Mouse (Mus musculus) heart, embryonic 13.5 days (tissue): Measurements from ENCODE around the gene Fcamr. TPM values are rescaled to one million over a fixed set of nuclear protein-coding genes. Genes with fewer than 3 reads are reported as not detected.

Experiments
- ATAC-seq: fragments of 200-750 bp; cut with Nextera tagmentation; 2 replicates; pipeline ENCODE4 v1.8.0; 2017; ENCODE audit warnings: moderate TSS enrichment; ENCODE audit not compliant: insufficient number of reproducible peaks, low FRiP score, low TSS enrichment; ENCODE audit errors: extremely low read depth
- H3K27ac ChIP-seq: fragments of 300-500 bp; sonication (generic); replicated peaks from 2 replicates; pipeline ENCODE4 v1.5.1; 2015; ENCODE audit warnings: moderate library complexity, mild to moderate bottlenecking, inconsistent platforms
- H3K27me3 ChIP-seq: fragments of 300-500 bp; sonication (generic); replicated peaks from 2 replicates; pipeline ENCODE4 v1.6.1; 2015; ENCODE audit warnings: mild to moderate bottlenecking, inconsistent platforms
- H3K36me3 ChIP-seq: fragments of 300-500 bp; sonication (generic); 2 replicates; pipeline ENCODE4 v1.6.1; 2015; ENCODE audit warnings: mild to moderate bottlenecking, inconsistent platforms
- H3K4me1 ChIP-seq: fragments of 300-500 bp; sonication (generic); 2 replicates; pipeline ENCODE4 v1.6.1; 2015; ENCODE audit warnings: inconsistent platforms
- H3K4me2 ChIP-seq: fragments of 300-500 bp; sonication (generic); 2 replicates; pipeline ENCODE4 v1.6.1; 2015; ENCODE audit warnings: inconsistent platforms, mild to moderate bottlenecking, moderate library complexity
- H3K4me3 ChIP-seq: fragments of 300-500 bp; sonication (generic); 2 replicates; pipeline ENCODE4 v1.5.1; 2015; ENCODE audit warnings: moderate library complexity, mild to moderate bottlenecking, inconsistent platforms
- H3K9ac ChIP-seq: fragments of 300-500 bp; sonication (generic); 2 replicates; pipeline ENCODE4 v1.6.1; 2015; ENCODE audit warnings: inconsistent platforms, mild to moderate bottlenecking, moderate library complexity
- H3K9me3 ChIP-seq: fragments of 300-500 bp; sonication (generic); 2 replicates; pipeline ENCODE4 v1.6.1; 2016; ENCODE audit warnings: inconsistent platforms
- WGBS: fragments of 180-500 bp; shearing (Covaris S2); methylation state at CpG from one replicate; pipeline ENCODE4 v1.1.7; 2015; ENCODE audit warnings: mixed read lengths; 5-methylcytosine and 5-hydroxymethylcytosine counted together
- polyA plus RNA-seq: library from polyadenylated mRNA; unstranded; fragments of >200 nt; fragmentation: Nextera tagmentation; extraction: Ambion mirVana; gene quantifications from 2 replicates; pipeline ENCODE4 v1.2.1, GENCODE M21; 2015

The Fcamr gene
- polyA plus RNA-seq, 1 experiment from 2014 or later: not detected

DNA sequence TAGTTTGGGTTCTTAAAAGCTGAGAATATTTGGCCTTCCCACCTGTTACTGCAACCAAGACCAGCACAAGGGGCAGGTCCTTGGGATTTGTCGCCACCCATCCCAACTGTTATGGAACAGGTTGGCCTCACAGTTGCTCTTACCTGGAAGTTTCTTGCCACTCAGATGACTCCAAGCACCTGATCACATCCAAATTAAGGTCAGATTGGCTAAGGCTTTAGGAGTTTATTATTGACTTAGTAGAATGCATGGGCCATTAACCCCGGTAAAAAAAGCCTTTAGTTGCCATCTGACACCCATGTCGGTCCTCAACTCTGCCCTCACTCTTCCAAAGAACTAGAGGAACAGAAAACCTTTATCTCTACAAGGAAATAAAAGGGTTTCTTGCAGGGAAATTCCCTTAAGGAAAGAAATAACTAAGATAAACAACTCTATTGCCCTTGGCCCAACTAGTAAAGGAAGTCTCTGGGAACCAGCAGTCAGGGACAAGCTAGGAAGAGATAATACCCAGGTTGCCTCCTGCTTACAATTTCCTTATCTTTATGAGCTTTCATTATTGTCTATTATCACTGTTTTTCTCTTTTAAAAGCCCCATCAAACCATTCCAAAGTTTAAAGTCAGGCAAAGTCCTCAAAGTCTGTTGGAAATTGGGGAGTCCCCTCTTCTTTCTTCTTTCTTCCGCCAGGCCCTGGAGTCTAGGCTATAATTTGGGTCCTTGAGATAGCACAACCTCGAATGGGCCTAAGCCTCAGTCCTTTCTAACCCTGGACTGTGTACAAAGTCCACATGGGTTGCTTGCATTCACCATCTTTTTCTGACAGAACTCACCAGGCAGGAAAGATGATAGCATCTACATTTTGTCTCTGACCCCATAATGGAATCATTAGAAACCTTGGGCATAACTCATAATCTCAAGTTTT lies 31.8 kb downstream of the Fcamr start:
- H3K27me3 ChIP-seq: peaks cover 7% of the 10 kb centered on the region
- no peak overlapping the region for H3K9ac ChIP-seq
- H3K4me1 ChIP-seq: peaks cover 32% of the 10 kb centered on the region
- 71% methylated on average over 5 of the region's 5 CpGs for WGBS
- H3K4me3 ChIP-seq: no peak overlapping the region
- no peak for ATAC-seq
- H3K27ac ChIP-seq: no peak overlapping the region
- no peak overlapping the region for H3K4me2 ChIP-seq
- no peaks in the 10 kb centered on the region for H3K9me3 ChIP-seq
- H3K36me3 ChIP-seq: no peaks in the 10 kb centered on the region

- Histone ChIP-seq H3K4me2 (no peak overlapping the region), H3K4me3 (no peak overlapping the region), H3K4me1 (peaks cover 22% of the 10 kb centered on the region), H3K9ac (no peak overlapping the region), H3K27me3 (peaks cover 5% of the 10 kb centered on the region; the same call in 1 of the 2 replicates), H3K27ac (no peak overlapping the region), H3K9me3 (no peaks in the 10 kb centered on the region), H3K36me3 (no peaks in the 10 kb centered on the region)
- ATAC-seq: no peak
- 83% methylated on average over 6 of the region's 6 CpGs for WGBS
Observed at GRCm38 (mm10) chr1:130835161-130835936, 34.6 kb downstream of the Fcamr start.

- peaks cover 5% of the 10 kb centered on the region; the same call in 1 of the 2 replicates for H3K27me3 ChIP-seq
- no peak overlapping the region for H3K4me3 ChIP-seq
- H3K4me1 ChIP-seq: peaks cover 5% of the 10 kb centered on the region
- H3K9ac ChIP-seq: no peak overlapping the region
- H3K4me2 ChIP-seq: no peak overlapping the region
- H3K27ac ChIP-seq: no peak overlapping the region
- 45% methylated on average over 6 of the region's 6 CpGs for WGBS
- ATAC-seq: no peak
- no peaks in the 10 kb centered on the region for H3K9me3 ChIP-seq
- H3K36me3 ChIP-seq: no peaks in the 10 kb centered on the region
Observed at GRCm38 (mm10) chr1:130838288-130838687, 37.6 kb downstream of the Fcamr start.

DNA sequence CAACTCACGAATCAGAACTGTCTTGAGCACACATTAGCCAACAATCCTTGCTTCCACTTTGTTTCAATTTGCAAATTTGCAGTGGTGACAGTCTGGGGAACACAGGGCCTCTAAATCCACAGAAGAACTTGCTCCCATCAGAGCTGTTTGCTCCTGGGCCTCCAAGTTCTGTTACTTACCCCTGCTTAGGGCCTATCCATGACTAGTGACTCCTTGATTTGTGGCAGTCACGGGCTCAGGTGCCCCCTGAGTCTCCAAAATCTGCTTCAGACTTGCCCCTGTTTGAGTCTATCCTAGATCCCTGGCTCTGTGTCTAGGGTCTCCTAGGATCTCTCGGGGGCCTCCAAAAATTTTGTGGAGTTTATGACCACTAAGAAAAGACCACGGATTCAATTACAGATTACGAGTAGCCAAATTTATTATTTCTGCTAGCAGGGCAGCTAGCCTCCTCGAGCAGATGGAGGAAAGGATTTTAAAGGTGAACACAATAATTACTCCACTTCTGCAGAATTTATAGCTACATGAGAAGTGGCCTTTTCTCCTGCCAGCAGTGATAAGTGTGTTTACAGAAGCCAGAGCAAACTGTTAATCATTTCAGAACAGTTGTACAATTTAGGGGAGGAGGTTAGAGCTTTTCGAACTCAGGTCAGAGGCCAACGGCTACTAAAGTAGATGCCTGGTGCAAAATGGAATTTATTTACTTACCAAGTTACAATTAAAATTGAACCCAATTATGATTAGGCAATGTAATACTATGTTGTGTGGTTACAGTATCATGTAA lies 40.1 kb downstream of the Fcamr start:
- H3K4me2 ChIP-seq: no peak overlapping the region
- H3K27ac ChIP-seq: no peak overlapping the region
- no peaks in the 10 kb centered on the region for H3K4me1 ChIP-seq
- H3K4me3 ChIP-seq: no peak overlapping the region
- H3K27me3 ChIP-seq: peaks cover 3% of the 10 kb centered on the region; the same call in 1 of the 2 replicates
- no peak for ATAC-seq
- WGBS: 72% methylated on average over 8 of the region's 8 CpGs
- no peak overlapping the region for H3K9ac ChIP-seq
- H3K36me3 ChIP-seq: no peaks in the 10 kb centered on the region
- H3K9me3 ChIP-seq: no peaks in the 10 kb centered on the region

GRCm38 (mm10) chr1:130841621-130842020 lies 40.9 kb downstream of the Fcamr start:
- Histone ChIP-seq H3K4me3 (no peak overlapping the region), H3K36me3 (no peaks in the 10 kb centered on the region), H3K4me2 (no peak overlapping the region), H3K27ac (no peak overlapping the region), H3K27me3 (no peaks in the 10 kb centered on the region; the same call in 1 of the 2 replicates), H3K9ac (no peak overlapping the region), H3K9me3 (no peaks in the 10 kb centered on the region), H3K4me1 (no peaks in the 10 kb centered on the region)
- no peak for ATAC-seq
- WGBS: 78% methylated on average over 7 of the region's 7 CpGs

DNA sequence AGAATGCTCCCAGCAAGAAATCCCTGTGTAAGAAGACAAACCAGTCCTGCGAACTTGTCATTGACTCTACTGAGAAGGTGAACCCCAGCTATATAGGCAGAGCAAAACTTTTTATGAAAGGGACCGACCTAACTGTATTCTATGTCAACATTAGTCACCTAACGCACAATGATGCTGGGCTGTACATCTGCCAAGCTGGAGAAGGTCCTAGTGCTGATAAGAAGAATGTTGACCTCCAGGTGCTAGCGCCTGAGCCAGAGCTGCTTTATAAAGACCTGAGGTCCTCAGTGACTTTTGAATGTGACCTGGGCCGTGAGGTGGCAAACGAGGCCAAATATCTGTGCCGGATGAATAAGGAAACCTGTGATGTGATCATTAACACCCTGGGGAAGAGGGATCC lies 43.8 kb downstream of the Fcamr start:
- WGBS: 80% methylated on average over 7 of the region's 7 CpGs
- no peaks in the 10 kb centered on the region for H3K4me1 ChIP-seq
- no peak for ATAC-seq
- no peaks in the 10 kb centered on the region for H3K36me3 ChIP-seq
- H3K9me3 ChIP-seq: no peaks in the 10 kb centered on the region
- no peak overlapping the region for H3K4me3 ChIP-seq
- H3K9ac ChIP-seq: no peak overlapping the region
- no peak overlapping the region for H3K27ac ChIP-seq
- no peak overlapping the region for H3K4me2 ChIP-seq
- H3K27me3 ChIP-seq: 0 out of 2 replicates have a peak, but pooled peaks cover 5% of the 10 kb centered on the region

- Histone ChIP-seq H3K27ac (no peak overlapping the region), H3K36me3 (no peaks in the 10 kb centered on the region), H3K9me3 (no peaks in the 10 kb centered on the region), H3K4me3 (no peak overlapping the region), H3K4me1 (peaks cover 7% of the 10 kb centered on the region; the same call in 1 of the 2 replicates), H3K4me2 (no peak overlapping the region), H3K27me3 (0 out of 2 replicates have a peak, but pooled peaks cover 5% of the 10 kb centered on the region), H3K9ac (no peak overlapping the region)
- ATAC-seq: no peak
- WGBS: 87% methylated on average over 10 of the region's 10 CpGs
Observed at GRCm38 (mm10) chr1:130849530-130850214, 49.0 kb downstream of the Fcamr start.

DNA sequence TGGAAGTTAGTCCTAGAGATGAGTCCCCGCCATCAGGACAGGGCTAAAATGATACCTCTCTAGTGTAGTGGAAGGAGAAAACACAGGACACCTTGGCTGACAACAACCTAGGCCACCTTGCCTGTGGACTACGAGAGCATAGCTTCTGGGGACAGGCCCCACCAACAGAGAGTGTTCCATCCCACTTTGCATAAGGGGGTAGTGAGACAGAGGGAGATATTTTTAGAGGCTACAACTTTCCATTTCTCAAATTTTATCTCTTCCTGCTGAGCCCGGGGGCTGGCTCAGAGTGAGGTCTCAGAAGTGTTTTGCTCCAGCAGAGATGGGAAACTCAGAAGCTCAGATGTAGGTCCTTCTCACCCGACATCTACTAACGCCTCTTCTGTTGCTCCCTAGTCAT lies 49.7 kb downstream of the Fcamr start:
- Histone ChIP-seq H3K9me3 (no peaks in the 10 kb centered on the region), H3K27ac (no peak overlapping the region), H3K27me3 (0 out of 2 replicates have a peak, but pooled peaks cover 5% of the 10 kb centered on the region), H3K4me3 (no peak overlapping the region), H3K9ac (no peak overlapping the region), H3K4me1 (peaks cover 7% of the 10 kb centered on the region; the same call in 1 of the 2 replicates), H3K4me2 (no peak overlapping the region), H3K36me3 (no peaks in the 10 kb centered on the region)
- ATAC-seq: no peak
- 41% methylated on average over 5 of the region's 5 CpGs for WGBS

DNA sequence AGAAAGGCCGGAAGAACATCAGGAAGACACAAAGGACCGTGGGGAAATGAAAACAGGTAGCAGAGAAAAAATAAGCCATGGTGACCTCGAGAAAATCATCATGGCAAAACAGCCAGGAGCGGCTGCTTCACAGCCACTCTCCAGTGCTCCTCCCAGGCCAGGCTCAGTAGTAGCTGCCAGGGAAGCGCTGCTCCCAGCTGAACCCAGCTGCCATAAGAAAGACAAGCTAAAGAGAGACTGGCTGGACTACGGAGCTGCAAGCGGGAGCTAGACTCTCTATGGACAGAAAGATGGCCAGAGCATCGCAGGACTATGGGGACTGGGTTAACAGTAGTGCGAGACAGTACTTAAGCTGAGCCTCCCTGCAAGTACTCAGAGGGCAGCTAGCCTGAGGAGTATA lies 54.1 kb downstream of the Fcamr start:
- no peaks in the 10 kb centered on the region for H3K36me3 ChIP-seq
- ATAC-seq: no peak
- 76% methylated on average over 9 of the region's 9 CpGs for WGBS
- no peak overlapping the region for H3K27ac ChIP-seq
- no peaks in the 10 kb centered on the region for H3K9me3 ChIP-seq
- H3K4me2 ChIP-seq: no peak overlapping the region
- no peak overlapping the region for H3K4me3 ChIP-seq
- H3K27me3 ChIP-seq: no peaks in the 10 kb centered on the region
- no peak overlapping the region for H3K9ac ChIP-seq
- H3K4me1 ChIP-seq: peaks cover 7% of the 10 kb centered on the region; the same call in 1 of the 2 replicates

GRCm38 (mm10) chr1:130855723-130856122 lies 55.0 kb downstream of the Fcamr start:
- Histone ChIP-seq H3K27ac (no peak overlapping the region), H3K4me1 (0 out of 2 replicates have a peak, but pooled peaks cover under 1% of the 10 kb centered on the region), H3K4me3 (no peak overlapping the region), H3K9ac (no peak overlapping the region), H3K27me3 (no peaks in the 10 kb centered on the region), H3K9me3 (no peaks in the 10 kb centered on the region), H3K4me2 (no peak overlapping the region), H3K36me3 (no peaks in the 10 kb centered on the region)
- no peak for ATAC-seq
- WGBS: 76% methylated on average over 2 of the region's 2 CpGs
